Mouse (Mus musculus) lung, postnatal 0 days (tissue): ENCODE measurements at regions not wholly inside any gene's neighbourhood (a gene's known extent, or its start where the extent isn't known, plus 50 kb on each side); places are given as distances from the start of the nearest gene placed in this dataset.

Experiments used
- ATAC-seq: fragments of 200-750 bp; cut with Nextera tagmentation; 2 replicates; pipeline ENCODE4 v1.8.0; 2017; ENCODE audit warnings: moderate library complexity
- DNase-seq: peaks from one replicate; pipeline ENCODE4 v3.0.0-alpha.2; 2016; ENCODE audit warnings: low spot score
- H3K27ac ChIP-seq: fragments of 300-500 bp; sonication (generic); 2 replicates; pipeline ENCODE4 v1.5.1; 2014; ENCODE audit warnings: antibody characterized with exemption, mild to moderate bottlenecking, low read length, mixed read lengths
- H3K27me3 ChIP-seq: fragments of 300-500 bp; sonication (generic); replicated peaks from 2 replicates; pipeline ENCODE4 v1.6.1; 2014; ENCODE audit warnings: low read length, mixed read lengths; ENCODE audit not compliant: insufficient read depth
- H3K36me3 ChIP-seq: fragments of 300-500 bp; sonication (generic); 2 replicates; pipeline ENCODE4 v1.6.1; 2014; ENCODE audit warnings: low read length, mixed read lengths; ENCODE audit not compliant: insufficient read depth
- H3K4me1 ChIP-seq: fragments of 300-500 bp; sonication (generic); 2 replicates; pipeline ENCODE4 v1.6.1; 2014; ENCODE audit warnings: antibody characterized with exemption, low read depth, low read length, mixed read lengths; ENCODE audit not compliant: insufficient read depth
- H3K4me2 ChIP-seq: fragments of 300-500 bp; sonication (generic); replicated peaks from 2 replicates; pipeline ENCODE4 v1.6.1; 2014; ENCODE audit warnings: low read depth, mild to moderate bottlenecking, low read length, moderate library complexity, mixed read lengths
- H3K4me3 ChIP-seq: fragments of 300-500 bp; sonication (generic); 2 replicates; pipeline ENCODE4 v1.5.1; 2014; ENCODE audit warnings: low read depth, low read length
- H3K9ac ChIP-seq: fragments of 300-500 bp; sonication (generic); replicated peaks from 2 replicates; pipeline ENCODE4 v1.6.1; 2014; ENCODE audit warnings: low read depth, mild to moderate bottlenecking
- H3K9me3 ChIP-seq: fragments of 300-500 bp; sonication (generic); 2 replicates; pipeline ENCODE4 v1.6.1; 2016; ENCODE audit warnings: low read length, mixed read lengths
- CTCF ChIP-seq: IDR thresholded peaks from 2 replicates; pipeline ENCODE4 v1.5.1; 2016; ENCODE audit warnings: antibody characterized with exemption, mild to moderate bottlenecking
- EP300 ChIP-seq: IDR thresholded peaks from 2 replicates; pipeline ENCODE4 v1.6.1; 2016; ENCODE audit warnings: antibody characterized with exemption, mild to moderate bottlenecking, control low read depth
- WGBS: fragments of 180-500 bp; shearing (Covaris S2); extraction: QIAGEN DNeasy Blood & Tissue Kit; methylation state at CpG from one replicate; pipeline ENCODE4 v1.1.7; 2014; 5-methylcytosine and 5-hydroxymethylcytosine counted together

DNA sequence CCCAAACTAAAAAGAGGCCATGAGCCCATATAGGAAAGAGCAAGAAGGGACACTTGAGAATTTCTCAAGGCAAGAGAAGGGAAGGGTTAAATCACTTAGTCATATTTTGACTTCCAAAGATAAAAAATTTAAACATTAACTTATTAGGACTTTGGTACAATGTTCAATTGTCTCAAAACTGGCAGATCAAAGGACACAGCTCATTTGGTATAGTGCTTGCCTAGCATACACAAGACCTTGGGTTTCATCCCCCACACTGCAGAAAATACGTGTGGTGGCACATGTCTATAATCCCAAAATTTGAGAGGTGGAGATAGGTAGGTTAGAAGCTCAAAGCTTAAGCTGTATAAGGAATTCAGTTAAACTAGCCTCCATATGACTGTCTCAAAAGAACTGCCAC lies 658.4 kb upstream of the Pfkp start:
- Histone ChIP-seq H3K4me1 (no peaks in the 10 kb centered on the region), H3K36me3 (no peaks in the 10 kb centered on the region), H3K9ac (no peak overlapping the region), H3K27me3 (no peaks in the 10 kb centered on the region), H3K4me3 (no peak overlapping the region), H3K27ac (no peak overlapping the region), H3K9me3 (no peaks in the 10 kb centered on the region), H3K4me2 (no peak overlapping the region)
- DNase-seq, result no peak
- 36% methylated on average over 1 of the region's 1 CpGs for WGBS
- no peak for ATAC-seq
- TF ChIP-seq EP300 (no peak), CTCF (no peak)

DNA sequence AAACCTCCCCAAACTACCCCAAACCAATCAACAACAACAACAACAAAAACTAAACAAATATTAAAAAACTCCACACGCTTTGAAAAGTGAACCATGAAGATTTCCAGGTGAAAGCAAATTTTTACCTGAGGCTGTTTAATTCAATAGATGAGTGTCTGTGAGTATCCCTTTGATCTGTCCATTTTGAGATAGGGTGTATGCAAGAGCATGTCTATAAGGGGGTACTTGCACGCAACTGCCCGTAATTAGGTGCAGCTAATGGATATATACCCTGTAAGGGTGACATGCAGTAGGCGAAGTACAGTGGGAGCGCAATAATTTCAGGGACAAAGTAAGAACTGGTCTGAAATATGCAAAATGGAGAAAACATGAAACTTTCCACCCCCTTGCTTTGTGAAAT lies 658.8 kb upstream of the Pfkp start:
- H3K36me3 ChIP-seq, result no peaks in the 10 kb centered on the region
- no peaks in the 10 kb centered on the region for H3K4me1 ChIP-seq
- DNase-seq (no peak), ATAC-seq (no peak)
- no peak overlapping the region for H3K9ac ChIP-seq
- no peaks in the 10 kb centered on the region for H3K27me3 ChIP-seq
- no peak overlapping the region for H3K4me2 ChIP-seq
- no peaks in the 10 kb centered on the region for H3K9me3 ChIP-seq
- WGBS, result 83% methylated on average over 5 of the region's 5 CpGs
- no peak for TF ChIP-seq EP300
- TF ChIP-seq CTCF, result no peak
- H3K27ac ChIP-seq, result no peak overlapping the region
- no peak overlapping the region for H3K4me3 ChIP-seq

DNA sequence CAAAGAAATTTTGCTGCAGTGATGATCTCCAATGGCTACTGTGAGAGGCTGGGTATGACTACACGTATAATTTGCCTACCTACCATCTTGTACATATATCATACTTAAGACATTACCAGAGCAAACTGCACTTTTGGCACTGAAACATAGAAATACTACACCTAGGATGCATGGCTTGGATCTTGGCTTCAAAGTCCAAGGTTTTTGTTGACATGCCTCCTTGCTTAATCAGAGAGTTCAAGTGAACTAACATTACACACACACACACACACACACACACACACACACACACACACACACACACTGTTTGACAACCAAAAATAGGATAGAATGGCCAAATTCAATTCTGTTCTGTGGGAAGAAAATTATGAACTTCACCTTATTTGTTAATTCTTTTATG lies 664.9 kb upstream of the Pfkp start:
- Histone ChIP-seq H3K36me3 (no peaks in the 10 kb centered on the region), H3K9me3 (no peaks in the 10 kb centered on the region), H3K4me1 (no peaks in the 10 kb centered on the region), H3K4me3 (no peak overlapping the region), H3K27me3 (no peaks in the 10 kb centered on the region), H3K4me2 (no peak overlapping the region), H3K9ac (no peak overlapping the region), H3K27ac (no peak overlapping the region)
- no peak for ATAC-seq
- 79% methylated on average over 1 of the region's 1 CpGs for WGBS
- TF ChIP-seq CTCF (no peak), EP300 (no peak)
- no peak for DNase-seq

- Histone ChIP-seq H3K4me2 (no peak overlapping the region), H3K4me3 (no peak overlapping the region), H3K27me3 (no peaks in the 10 kb centered on the region), H3K36me3 (no peaks in the 10 kb centered on the region), H3K9ac (no peak overlapping the region), H3K27ac (no peak overlapping the region), H3K4me1 (no peaks in the 10 kb centered on the region), H3K9me3 (no peaks in the 10 kb centered on the region)
- 58% methylated on average over 2 of the region's 2 CpGs for WGBS
- TF ChIP-seq CTCF (no peak), EP300 (no peak)
- ATAC-seq (no peak), DNase-seq (no peak)
Observed at GRCm38 (mm10) chr13:7330151-7330550, 681.6 kb upstream of the Pfkp start.

- H3K4me2 ChIP-seq, result no peak overlapping the region
- ATAC-seq (no peak), DNase-seq (no peak)
- TF ChIP-seq EP300, result no peak
- no peak for TF ChIP-seq CTCF
- H3K36me3 ChIP-seq, result no peaks in the 10 kb centered on the region
- H3K27ac ChIP-seq, result no peak overlapping the region
- WGBS, result 71% methylated on average over 1 of the region's 1 CpGs
- H3K27me3 ChIP-seq, result no peaks in the 10 kb centered on the region
- no peak overlapping the region for H3K4me3 ChIP-seq
- no peaks in the 10 kb centered on the region for H3K4me1 ChIP-seq
- H3K9ac ChIP-seq, result no peak overlapping the region
- H3K9me3 ChIP-seq, result no peaks in the 10 kb centered on the region
Observed at GRCm38 (mm10) chr13:7345760-7346159, 697.2 kb upstream of the Pfkp start.

DNA sequence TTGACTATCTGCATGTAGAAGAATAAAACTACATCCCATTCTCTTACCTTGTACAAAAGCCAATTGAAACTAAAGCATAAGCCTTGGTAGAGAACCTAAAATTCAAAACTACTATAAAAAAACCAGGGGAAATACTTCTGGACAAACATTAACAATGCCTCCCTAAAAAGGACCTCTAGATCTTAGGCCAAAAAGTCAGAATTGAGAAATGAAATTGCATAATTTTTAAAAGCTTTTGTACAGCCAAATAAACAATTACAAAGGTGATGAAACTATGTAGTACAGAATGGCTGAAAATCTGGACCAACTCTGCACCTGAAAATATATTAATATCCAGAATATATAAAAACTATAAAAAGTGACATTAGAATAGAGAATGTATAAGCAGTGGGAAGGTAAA lies 699.9 kb upstream of the Pfkp start:
- ATAC-seq, result no peak
- no peaks in the 10 kb centered on the region for H3K27me3 ChIP-seq
- no peaks in the 10 kb centered on the region for H3K36me3 ChIP-seq
- no peak overlapping the region for H3K27ac ChIP-seq
- H3K4me2 ChIP-seq, result no peak overlapping the region
- no peak for DNase-seq
- no peaks in the 10 kb centered on the region for H3K4me1 ChIP-seq
- no peak overlapping the region for H3K4me3 ChIP-seq
- H3K9me3 ChIP-seq, result no peaks in the 10 kb centered on the region
- H3K9ac ChIP-seq, result no peak overlapping the region
- TF ChIP-seq EP300, result no peak
- no peak for TF ChIP-seq CTCF

- DNase-seq (no peak), ATAC-seq (no peak)
- Histone ChIP-seq H3K4me2 (no peak overlapping the region), H3K4me3 (no peak overlapping the region), H3K27ac (no peak overlapping the region), H3K36me3 (no peaks in the 10 kb centered on the region), H3K27me3 (no peaks in the 10 kb centered on the region), H3K4me1 (no peaks in the 10 kb centered on the region), H3K9ac (no peak overlapping the region), H3K9me3 (no peaks in the 10 kb centered on the region)
- WGBS, result 64% methylated on average over 4 of the region's 4 CpGs
- TF ChIP-seq CTCF, result no peak
- TF ChIP-seq EP300, result no peak
Observed at GRCm38 (mm10) chr13:7353011-7353410, 704.4 kb upstream of the Pfkp start.
